Mouse (Mus musculus) intestine, embryonic 16.5 days (tissue): ENCODE measurements around the gene Ccdc57. TPM values are rescaled to one million over a fixed set of nuclear protein-coding genes. Genes with fewer than 3 reads are reported as not detected.

ENCODE experiments used
- ATAC-seq: fragments of 200-750 bp; cut with Nextera tagmentation; 2 replicates; pipeline ENCODE4 v1.8.0; 2017; ENCODE audit warnings: moderate TSS enrichment, moderate library complexity
- H3K27ac ChIP-seq: fragments of 300-500 bp; sonication (generic); 2 replicates; pipeline ENCODE4 v1.5.1; 2014; ENCODE audit warnings: mild to moderate bottlenecking, low read length
- H3K27me3 ChIP-seq: fragments of 300-500 bp; sonication (generic); replicated peaks from 2 replicates; pipeline ENCODE4 v1.6.1; 2014; ENCODE audit warnings: low read length, control low read depth, mixed read lengths; ENCODE audit not compliant: control insufficient read depth, insufficient read depth
- H3K36me3 ChIP-seq: fragments of 300-500 bp; sonication (generic); 2 replicates; pipeline ENCODE4 v1.6.1; 2014; ENCODE audit warnings: low read length, control low read depth; ENCODE audit not compliant: control insufficient read depth, insufficient read depth
- H3K4me1 ChIP-seq: fragments of 300-500 bp; sonication (generic); 2 replicates; pipeline ENCODE4 v1.6.1; 2014; ENCODE audit warnings: low read length, control low read depth, mixed read lengths; ENCODE audit not compliant: control insufficient read depth, insufficient read depth
- H3K4me2 ChIP-seq: fragments of 300-500 bp; sonication (generic); 2 replicates; pipeline ENCODE4 v1.6.1; 2014; ENCODE audit warnings: low read depth, low read length, control low read depth
- H3K4me3 ChIP-seq: fragments of 300-500 bp; sonication (generic); 2 replicates; pipeline ENCODE4 v1.5.1; 2014; ENCODE audit warnings: mild to moderate bottlenecking, low read length
- H3K9ac ChIP-seq: fragments of 300-500 bp; sonication (generic); 2 replicates; pipeline ENCODE4 v1.6.1; 2014; ENCODE audit warnings: low read depth, low read length
- H3K9me3 ChIP-seq: fragments of 300-500 bp; sonication (generic); 2 replicates; pipeline ENCODE4 v1.6.1; 2016; ENCODE audit warnings: low read length, control low read depth; ENCODE audit not compliant: control insufficient read depth
- WGBS: fragments of 180-500 bp; shearing (Covaris S2); extraction: QIAGEN DNeasy Blood & Tissue Kit; methylation state at CpG from one replicate; pipeline ENCODE4 v1.1.7; 2014; 5-methylcytosine and 5-hydroxymethylcytosine counted together
- polyA plus RNA-seq: library from polyadenylated mRNA; unstranded; fragments of >200 nt; fragmentation: Nextera tagmentation; extraction: Ambion mirVana; gene quantifications from 2 replicates; pipeline ENCODE4 v1.2.1, GENCODE M21; 2015

Ccdc57 gene
- polyA plus RNA-seq, 1 experiment from 2014 or later = 4.3 TPM

DNA sequence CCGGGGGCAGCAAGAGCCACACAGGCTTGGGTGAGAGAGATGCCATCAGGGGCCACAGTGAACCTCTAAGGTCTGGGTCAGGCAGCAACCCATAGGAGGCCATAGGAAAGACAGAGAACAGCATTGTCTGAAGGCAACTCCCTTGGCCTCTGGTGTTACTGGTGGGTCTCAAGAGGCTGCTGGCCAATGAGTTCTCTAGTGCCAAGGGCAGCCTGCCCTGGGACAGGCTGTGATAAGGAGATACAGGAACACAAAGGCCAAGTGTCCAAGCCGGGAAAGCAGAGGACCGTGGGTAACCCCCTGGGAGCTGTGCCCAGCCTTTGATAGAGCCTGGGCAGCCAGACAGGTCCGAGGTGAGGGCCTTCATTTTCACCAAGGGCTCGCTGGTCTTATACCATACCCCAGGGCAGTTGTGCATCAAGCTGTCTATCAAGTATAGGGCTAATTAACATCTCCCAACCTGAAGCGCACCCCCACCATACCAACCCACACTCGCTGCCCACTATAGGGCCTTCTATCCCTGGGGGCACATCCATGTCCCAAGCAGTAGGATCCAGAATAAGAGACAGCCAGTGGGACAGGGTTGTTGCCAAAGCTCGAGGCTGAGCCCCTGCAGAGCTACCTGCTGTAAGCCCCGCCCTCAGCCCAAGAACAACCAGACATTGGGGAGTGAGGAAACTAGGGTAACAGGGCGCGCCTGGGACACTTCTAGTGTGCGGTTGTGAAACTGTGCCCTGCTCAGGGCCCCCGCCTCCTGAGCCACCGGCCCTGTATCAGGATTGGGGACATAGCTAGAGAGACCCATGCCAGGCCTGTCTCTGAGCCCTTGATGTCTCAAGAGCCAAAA is 111.4 kb downstream of the Ccdc57 start:
- H3K9me3 ChIP-seq = no peaks in the 10 kb centered on the region
- ATAC-seq = no peak
- H3K9ac ChIP-seq = peak overlapping the region; percentile 96
- H3K27me3 ChIP-seq = no peaks in the 10 kb centered on the region
- H3K27ac ChIP-seq = peak overlapping the region; percentile 9; the same call in 1 of the 2 replicates
- H3K4me2 ChIP-seq = peak overlapping the region; percentile 79
- peaks cover 50% of the 10 kb centered on the region for H3K36me3 ChIP-seq
- WGBS = 68% methylated on average over 14 of the region's 14 CpGs
- H3K4me3 ChIP-seq = peak overlapping the region; percentile 78
- peaks cover 33% of the 10 kb centered on the region for H3K4me1 ChIP-seq

DNA sequence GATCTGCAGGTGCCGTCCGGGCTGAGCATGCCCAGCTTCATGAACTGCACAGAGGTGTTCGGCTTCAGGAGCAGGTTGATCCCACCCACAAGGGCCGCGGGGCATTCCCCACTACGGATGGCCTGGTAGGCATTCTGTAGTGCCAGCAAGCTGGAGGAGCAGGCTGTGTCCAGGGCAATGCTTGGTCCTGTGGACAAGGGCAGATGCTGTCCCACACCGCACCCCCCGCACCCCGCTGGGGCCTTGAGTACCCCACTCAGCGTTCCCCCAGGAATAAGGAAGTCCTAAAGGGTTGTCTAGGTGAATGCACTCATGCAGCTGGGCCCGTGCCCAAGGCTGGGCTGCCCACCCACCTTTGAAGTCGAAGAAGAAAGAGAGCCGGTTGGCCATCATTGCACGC is 112.1 kb downstream of the Ccdc57 start:
- ATAC-seq = no peak
- H3K9ac ChIP-seq = peak overlapping the region; percentile 96; the same call in 1 of the 2 replicates
- WGBS = 92% methylated on average over 14 of the region's 14 CpGs
- no peaks in the 10 kb centered on the region for H3K27me3 ChIP-seq
- H3K27ac ChIP-seq = no peak overlapping the region
- H3K4me2 ChIP-seq = no peak overlapping the region
- no peaks in the 10 kb centered on the region for H3K9me3 ChIP-seq
- H3K36me3 ChIP-seq = peaks cover 57% of the 10 kb centered on the region
- no peak overlapping the region for H3K4me3 ChIP-seq
- H3K4me1 ChIP-seq = peaks cover 30% of the 10 kb centered on the region

DNA sequence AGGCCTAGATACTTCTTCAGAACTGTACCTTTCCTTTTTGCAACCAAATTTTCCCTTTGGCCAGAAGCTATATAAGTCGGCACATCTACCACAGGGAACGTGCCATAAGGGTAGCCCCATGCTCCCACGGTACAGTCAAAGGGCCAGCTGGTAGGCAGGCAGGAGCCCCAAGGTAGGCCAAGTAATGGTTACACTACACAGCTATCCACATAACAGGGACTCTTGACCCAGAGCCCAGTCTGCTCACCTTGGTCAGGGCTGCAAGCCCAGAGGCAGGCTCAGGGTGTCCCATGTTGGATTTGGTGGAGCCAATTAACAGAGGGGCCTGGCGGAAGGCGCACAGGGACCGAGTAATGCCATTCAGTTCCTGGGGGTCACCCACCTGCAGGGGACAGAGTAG is 113.1 kb downstream of the Ccdc57 start:
- WGBS = 91% methylated on average over 6 of the region's 6 CpGs
- H3K27me3 ChIP-seq = no peaks in the 10 kb centered on the region
- H3K9me3 ChIP-seq = no peaks in the 10 kb centered on the region
- H3K4me2 ChIP-seq = no peak overlapping the region
- no peak overlapping the region for H3K9ac ChIP-seq
- no peak for ATAC-seq
- no peak overlapping the region for H3K4me3 ChIP-seq
- no peak overlapping the region for H3K27ac ChIP-seq
- peaks cover 67% of the 10 kb centered on the region for H3K36me3 ChIP-seq
- H3K4me1 ChIP-seq = peaks cover 21% of the 10 kb centered on the region

DNA sequence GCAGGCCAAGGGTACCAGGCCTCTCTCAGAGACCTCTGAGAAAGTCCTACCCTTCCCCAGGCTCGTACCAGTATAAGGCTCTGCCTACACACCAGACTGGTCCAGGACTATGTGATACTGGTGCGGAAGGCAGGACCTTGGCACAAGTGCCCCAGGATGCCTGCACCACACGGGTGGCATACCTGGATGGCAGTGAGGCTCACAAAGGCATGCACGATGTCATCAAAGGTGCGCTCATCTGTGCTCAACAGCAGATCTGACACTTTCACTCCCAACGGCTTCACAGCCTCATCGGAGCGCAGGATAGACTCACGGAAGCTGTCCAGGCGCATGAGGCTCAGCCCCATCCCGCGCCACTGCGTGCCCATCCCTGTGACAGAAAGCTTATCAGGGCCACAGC is 114.4 kb downstream of the Ccdc57 start:
- H3K4me3 ChIP-seq = no peak overlapping the region
- H3K27me3 ChIP-seq = no peaks in the 10 kb centered on the region
- peaks cover 21% of the 10 kb centered on the region for H3K4me1 ChIP-seq
- no peak for ATAC-seq
- H3K27ac ChIP-seq = no peak overlapping the region
- 95% methylated on average over 13 of the region's 13 CpGs for WGBS
- H3K4me2 ChIP-seq = no peak overlapping the region
- peaks cover 74% of the 10 kb centered on the region for H3K36me3 ChIP-seq
- no peaks in the 10 kb centered on the region for H3K9me3 ChIP-seq
- H3K9ac ChIP-seq = no peak overlapping the region

DNA sequence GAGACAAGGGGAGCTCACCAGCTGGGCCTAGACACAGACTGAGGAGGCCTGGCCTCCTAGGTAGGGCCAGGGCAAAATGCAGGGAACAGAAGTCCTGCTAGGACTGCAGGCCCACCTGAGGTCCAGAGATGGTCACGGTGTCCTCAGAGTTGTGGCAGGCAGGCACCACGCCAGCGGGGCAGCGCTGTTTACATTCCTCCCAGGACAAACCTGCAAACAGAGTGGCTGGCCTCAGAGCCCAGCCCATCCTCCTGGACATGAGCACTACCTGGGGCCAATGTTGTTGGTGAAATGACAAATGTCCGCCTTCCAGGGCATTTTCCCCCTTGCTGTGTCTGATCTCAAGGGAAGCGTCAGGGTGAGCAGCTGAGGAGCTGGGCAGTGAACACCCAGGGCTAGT is 115.3 kb downstream of the Ccdc57 start:
- WGBS = 85% methylated on average over 6 of the region's 6 CpGs
- no peak overlapping the region for H3K4me2 ChIP-seq
- peaks cover 16% of the 10 kb centered on the region for H3K4me1 ChIP-seq
- H3K36me3 ChIP-seq = peaks cover 83% of the 10 kb centered on the region
- H3K4me3 ChIP-seq = no peak overlapping the region
- no peak overlapping the region for H3K9ac ChIP-seq
- H3K9me3 ChIP-seq = no peaks in the 10 kb centered on the region
- no peak overlapping the region for H3K27ac ChIP-seq
- no peak for ATAC-seq
- H3K27me3 ChIP-seq = no peaks in the 10 kb centered on the region

DNA sequence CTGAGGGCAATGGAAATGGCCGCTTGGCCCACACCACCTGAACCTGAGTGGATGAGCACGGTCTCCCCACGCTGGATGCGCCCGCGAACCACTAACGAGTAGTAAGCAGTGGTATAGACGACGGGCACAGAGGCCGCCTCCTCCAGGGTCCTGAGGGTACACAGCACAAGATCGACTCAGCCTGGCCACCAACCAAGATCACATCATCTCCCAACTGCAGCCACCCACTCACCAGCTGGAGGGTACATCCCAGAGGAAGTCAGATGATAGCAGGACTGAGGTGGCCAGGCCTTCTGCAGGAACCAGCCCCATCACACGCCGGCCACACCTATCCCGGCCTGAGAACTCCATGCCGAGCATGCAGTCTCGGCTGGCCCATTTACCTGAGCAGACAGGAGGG is 120.6 kb downstream of the Ccdc57 start:
- no peak overlapping the region for H3K9ac ChIP-seq
- H3K4me2 ChIP-seq = no peak overlapping the region
- WGBS = 96% methylated on average over 16 of the region's 16 CpGs
- H3K36me3 ChIP-seq = peaks cover 88% of the 10 kb centered on the region
- no peak overlapping the region for H3K4me3 ChIP-seq
- no peaks in the 10 kb centered on the region for H3K9me3 ChIP-seq
- no peaks in the 10 kb centered on the region for H3K27me3 ChIP-seq
- H3K4me1 ChIP-seq = peaks cover 3% of the 10 kb centered on the region; the same call in 1 of the 2 replicates
- no peak overlapping the region for H3K27ac ChIP-seq
- ATAC-seq = no peak

DNA sequence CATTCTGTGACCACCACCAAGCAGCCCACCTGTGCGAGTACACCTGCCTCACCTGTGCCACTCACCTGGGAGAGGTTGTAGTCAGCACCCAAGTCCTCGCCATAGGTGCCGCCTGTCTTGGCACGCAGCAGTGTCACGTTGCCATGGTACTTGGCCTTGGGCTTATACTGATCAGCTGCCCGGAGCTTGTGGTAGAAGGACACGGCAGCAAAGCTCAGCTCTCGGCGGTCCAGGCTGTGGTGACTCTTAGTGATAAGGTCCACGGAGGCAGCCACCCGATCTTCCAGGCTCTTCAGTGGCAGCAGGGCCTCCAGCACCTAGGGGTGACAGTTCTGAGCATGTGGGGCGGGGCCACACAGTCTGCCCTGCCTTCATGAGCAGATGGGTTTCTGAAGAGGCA is 124.7 kb downstream of the Ccdc57 start:
- H3K27me3 ChIP-seq = no peaks in the 10 kb centered on the region
- WGBS = 90% methylated on average over 12 of the region's 12 CpGs
- peaks cover 13% of the 10 kb centered on the region; the same call in 1 of the 2 replicates for H3K4me1 ChIP-seq
- H3K27ac ChIP-seq = no peak overlapping the region
- no peak overlapping the region for H3K4me3 ChIP-seq
- H3K9ac ChIP-seq = no peak overlapping the region
- no peak overlapping the region for H3K4me2 ChIP-seq
- H3K36me3 ChIP-seq = peaks cover 64% of the 10 kb centered on the region
- ATAC-seq = no peak
- H3K9me3 ChIP-seq = no peaks in the 10 kb centered on the region

DNA sequence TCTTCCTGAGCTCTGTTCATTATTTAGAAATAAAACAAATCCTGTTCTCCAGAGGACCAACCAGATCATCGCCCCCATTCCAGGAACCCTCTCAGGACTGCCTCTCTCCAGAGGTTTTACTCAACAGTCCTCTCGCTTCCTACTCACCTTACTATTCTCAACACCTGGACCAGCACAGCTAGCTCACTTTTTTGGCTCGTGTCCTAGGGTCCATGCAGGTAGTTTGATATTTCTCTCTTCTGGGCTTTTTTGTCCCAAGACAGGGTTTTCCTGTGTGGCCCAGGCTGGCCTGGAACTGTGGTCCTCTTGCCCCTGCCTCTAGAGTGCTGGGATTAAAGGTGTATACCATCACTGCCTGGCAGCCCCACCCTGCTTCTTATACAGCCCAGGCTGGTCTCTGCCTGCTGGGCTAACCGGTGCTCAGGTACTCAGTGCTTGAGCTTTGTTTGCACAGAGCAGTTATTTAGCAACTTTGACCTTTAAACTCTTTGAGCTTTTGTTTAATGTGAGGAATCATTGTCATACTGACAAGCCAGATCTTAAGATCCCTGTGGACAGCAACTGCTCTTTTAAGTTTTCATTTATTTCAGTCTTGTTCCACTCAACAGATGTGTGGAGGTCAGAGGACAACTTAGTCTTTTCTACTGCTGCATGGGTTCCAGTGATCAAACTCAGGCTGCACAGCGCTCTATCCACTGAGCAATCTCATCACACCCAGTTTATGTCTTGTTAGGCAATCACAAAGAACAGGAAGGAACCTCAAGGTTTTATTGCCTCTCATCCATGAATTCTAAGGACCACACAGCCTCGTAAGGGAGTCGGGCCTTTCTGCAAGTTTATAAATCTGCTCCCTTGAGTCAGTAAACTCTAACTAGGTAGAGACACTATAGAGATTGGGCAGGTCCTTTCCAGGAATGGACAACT is 127.0 kb downstream of the Ccdc57 start:
- Histone ChIP-seq H3K27me3 (no peaks in the 10 kb centered on the region), H3K9me3 (no peaks in the 10 kb centered on the region), H3K4me3 (no peak overlapping the region), H3K4me1 (peaks cover 13% of the 10 kb centered on the region; the same call in 1 of the 2 replicates), H3K4me2 (no peak overlapping the region), H3K9ac (no peak overlapping the region), H3K36me3 (peaks cover 40% of the 10 kb centered on the region), H3K27ac (peak overlapping the region; percentile 43)
- WGBS = 71% methylated on average over 7 of the region's 7 CpGs
- peak; percentile 93 for ATAC-seq

DNA sequence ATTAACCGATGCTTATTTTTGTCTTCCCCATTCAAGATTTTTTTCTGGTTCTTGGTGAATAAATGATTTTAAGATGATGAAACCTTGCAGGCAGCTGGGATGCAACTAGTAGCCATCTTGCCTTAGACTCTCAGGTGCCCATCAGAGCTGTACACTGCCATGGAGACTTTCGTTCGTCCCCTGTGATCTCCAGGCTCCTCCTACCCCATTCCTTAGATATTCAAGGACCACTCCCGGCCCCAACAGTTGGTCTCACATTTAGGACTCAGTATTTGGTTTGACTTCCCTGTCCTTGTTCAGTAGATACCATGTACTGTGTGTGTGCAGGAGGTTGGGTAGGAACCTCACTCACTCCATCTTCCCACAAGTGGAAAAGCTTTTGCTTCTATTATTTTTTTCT is 127.9 kb downstream of the Ccdc57 start:
- Histone ChIP-seq H3K9ac (no peak overlapping the region), H3K27ac (no peak overlapping the region), H3K27me3 (no peaks in the 10 kb centered on the region), H3K4me1 (peaks cover 21% of the 10 kb centered on the region), H3K4me3 (no peak overlapping the region), H3K4me2 (no peak overlapping the region), H3K9me3 (no peaks in the 10 kb centered on the region), H3K36me3 (peaks cover 32% of the 10 kb centered on the region)
- 68% methylated on average over 4 of the region's 4 CpGs for WGBS
- no peak for ATAC-seq
